Mouse (Mus musculus): ENCODE results near the gene Six1.

DNA sequence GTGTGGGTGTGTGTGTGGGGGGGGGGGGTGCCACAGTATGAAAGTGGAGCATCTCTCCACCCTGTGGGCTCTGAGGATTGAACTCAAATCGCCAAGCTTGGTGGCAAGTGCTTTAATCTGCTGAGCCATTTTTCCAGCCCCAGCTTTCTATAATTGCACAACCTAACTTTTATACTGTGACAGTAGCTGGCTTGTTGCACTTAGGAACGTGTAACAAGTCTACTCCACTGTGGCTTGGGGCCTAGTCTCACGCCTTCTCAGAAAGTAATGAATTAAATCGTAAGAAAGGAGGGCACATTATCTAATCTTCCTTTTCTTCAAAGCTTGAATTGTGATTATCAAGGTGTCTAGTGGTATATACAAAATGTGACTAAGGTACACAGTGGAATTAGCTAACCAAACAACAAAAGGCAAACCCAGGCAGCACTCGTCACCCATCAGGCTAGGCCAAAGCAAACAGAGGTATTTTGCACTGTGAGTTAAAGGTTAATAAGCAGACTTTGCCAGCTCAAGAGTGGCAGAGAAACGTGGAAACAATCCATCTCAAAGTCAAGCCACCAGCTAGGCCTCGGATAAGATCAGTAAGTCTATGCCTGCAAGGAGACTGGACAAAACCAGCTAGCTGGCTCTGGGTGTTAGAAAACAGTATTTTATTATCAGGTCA, 37.1 kb upstream of the Six1 start:
- TF ChIP-seq CTCF (IDR thresholded peaks at IDR 0.05), result no peak
- TF ChIP-seq POLR2A (IDR thresholded peaks at IDR 0.05; ENCODE audit: insufficient read depth, low read depth, low read length), result no peak
- TF ChIP-seq EP300 (IDR thresholded peaks at IDR 0.05; ENCODE audit: insufficient read depth, low read depth, low read length), result no peak
